25 mouse cellular contexts compared by ENCODE assay signal in the genomic region with DNA sequence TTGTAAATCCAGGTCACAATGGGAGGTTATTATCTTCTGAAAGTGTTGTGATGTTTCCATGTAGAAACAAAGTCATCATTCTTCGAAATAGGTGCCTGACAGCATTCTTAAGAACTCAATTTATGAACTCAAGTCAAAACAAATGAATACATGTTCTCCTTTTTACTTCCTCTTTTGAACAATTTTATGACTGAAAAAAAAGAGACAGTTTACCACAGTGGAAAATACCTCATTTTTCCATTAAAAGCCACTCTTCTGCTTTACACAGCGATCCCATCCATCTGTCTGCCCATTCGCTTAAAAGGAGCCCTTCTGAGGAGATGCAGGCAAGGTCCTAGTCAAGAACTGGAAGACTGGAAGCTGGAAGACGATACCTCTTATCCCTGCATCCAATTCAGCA.
DNase-seq lines count a peak whose midpoint lies in the region; ATAC-seq lines count a peak whose summit lies in the region.
"Had no signal": no experiment of that assay in that cellular context is flagged by ENCODE, and none has a peak within 500 bp of the region (broad histone marks: within the 10 kb centered on the region; RNA-seq: fewer than 3 reads in every experiment).

No protein-coding gene starts in this region.

- H3K27me3 ChIP-seq in splenic B cell, adult 2 months (ENCODE audit: control insufficient read depth, insufficient read depth, low read length, poor library complexity, severe bottlenecking), result no peaks in the 10 kb centered on the region; the same call in 1 of the 2 replicates
- H3K27me3 ChIP-seq: forebrain, embryonic 15.5 days; heart, embryonic 15.5 days; hindbrain, embryonic 15.5 days; liver, embryonic 15.5 days; neural tube, embryonic 13.5 days; stomach, embryonic 15.5 days had no signal

- peak; percentile 67 to 88 for ATAC-seq in hematopoietic stem cell, adult 5-6 weeks (replicated peaks in 1 of 2; ENCODE audit: insufficient read depth in 1 of 2, low FRiP score in 2 of 2, low TSS enrichment in 1 of 2, low read depth in 1 of 2, poor library complexity in 2 of 2, severe bottlenecking in 2 of 2)
- ATAC-seq: forebrain, embryonic 15.5 days; intestine, embryonic 15.5 days had no signal

- no peaks in the 10 kb centered on the region for H3K36me3 ChIP-seq in splenic B cell, adult 2 months (ENCODE audit: control insufficient read depth, insufficient read depth, low read length, poor library complexity, severe bottlenecking)
- H3K36me3 ChIP-seq: embryonic facial prominence, embryonic 10.5 days; forebrain, embryonic 15.5 days; heart, embryonic 15.5 days; hindbrain, embryonic 15.5 days; intestine, embryonic 15.5 days; limb, embryonic 10.5 days; liver, embryonic 15.5 days; neural tube, embryonic 13.5 days; stomach, embryonic 15.5 days had no signal

- peak; percentile 7 for DNase-seq in spleen, adult 12 weeks (ENCODE audit: low spot score)
- no peak for DNase-seq in spleen, postnatal 14 days (ENCODE audit: low spot score in 2 of 2)
- DNase-seq in MEL-GATA-1-ER (ENCODE audit: extremely low read depth, low read depth), result peak; percentile 20
- DNase-seq in splenic B cell, adult 2 months (ENCODE audit: low read depth, low spot score), result peak; percentile 63
- no peak for DNase-seq in cerebellum, adult 11-12 months
- DNase-seq in gastrocnemius, postnatal 4 days (ENCODE audit: low spot score in 2 of 2), result no peak
- DNase-seq in right cerebral cortex, postnatal 36 days (ENCODE audit: low spot score in 2 of 2), result no peak
- DNase-seq: adrenal gland, postnatal 36 days; cerebellum, adult 8-10 months; cerebellum, postnatal 36 days; gastrocnemius, postnatal 14 days; kidney, postnatal 25 days; liver; midbrain, embryonic 14.5 days; thymus, postnatal 25 days had no signal

Comparison
In these comparisons a context has a peak if more than half of its experiments do, and no peak if none do; other contexts are left out.
1. DNase-seq: peak in spleen, adult 12 weeks (single experiment), MEL-GATA-1-ER (single experiment) and splenic B cell, adult 2 months (single experiment); none in spleen, postnatal 14 days (0 of 2), cerebellum, adult 11-12 months (single experiment), gastrocnemius, postnatal 4 days (0 of 2) and right cerebral cortex, postnatal 36 days (0 of 2).